Mouse (Mus musculus): ENCODE measurements around the gene Elane.
"Not testable (repeated sequence)": the region's sequence is repeated elsewhere in the genome, so short reads cannot be mapped to it uniquely, and the experiment has no call there.

The Elane gene

GRCm38 (mm10) chr10:79883297-79884084 is 2.6 kb upstream of the Elane start:
- peak; percentile 93 for DNase-seq (ENCODE audit: low spot score)

GRCm38 (mm10) chr10:79884446-79884845 is 1.6 kb upstream of the Elane start:
- DNase-seq (ENCODE audit: low spot score): peak; percentile 74

- DNase-seq (ENCODE audit: low spot score): not testable (repeated sequence)
These were observed 1.1 kb upstream of the Elane start for GRCm38 (mm10) chr10:79884938-79885337.

DNA sequence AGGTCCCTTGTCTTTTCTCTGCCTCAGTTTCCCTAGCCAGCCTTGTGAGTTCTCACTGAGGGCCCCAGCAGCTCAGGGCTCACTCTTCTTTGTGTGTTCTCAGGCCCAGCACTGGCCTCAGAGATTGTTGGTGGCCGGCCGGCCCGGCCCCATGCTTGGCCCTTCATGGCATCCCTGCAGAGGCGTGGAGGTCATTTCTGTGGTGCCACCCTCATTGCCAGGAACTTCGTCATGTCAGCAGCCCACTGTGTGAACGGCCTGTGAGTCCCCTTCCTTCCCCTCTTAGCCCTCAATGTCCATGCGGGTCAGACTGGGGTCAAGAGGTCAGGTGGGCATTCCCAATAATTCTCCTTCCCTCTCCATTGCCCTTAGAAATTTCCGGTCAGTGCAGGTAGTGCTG is 564 bp downstream of the Elane start:
- no peak for DNase-seq (ENCODE audit: low spot score)

- DNase-seq (ENCODE audit: low spot score): peak; percentile 35
These were observed 3.3 kb downstream of the Elane start for GRCm38 (mm10) chr10:79889386-79889785.

GRCm38 (mm10) chr10:79890670-79891069 is 4.6 kb downstream of the Elane start, which contains the start of gene Cfd:
TSS of gene Cfd (plus strand) at chr10:79890853.
- DNase-seq (ENCODE audit: low spot score): no peak

GRCm38 (mm10) chr10:79892451-79893118 is 6.5 kb downstream of the Elane start:
- DNase-seq (ENCODE audit: low spot score): peak; percentile 85

DNA sequence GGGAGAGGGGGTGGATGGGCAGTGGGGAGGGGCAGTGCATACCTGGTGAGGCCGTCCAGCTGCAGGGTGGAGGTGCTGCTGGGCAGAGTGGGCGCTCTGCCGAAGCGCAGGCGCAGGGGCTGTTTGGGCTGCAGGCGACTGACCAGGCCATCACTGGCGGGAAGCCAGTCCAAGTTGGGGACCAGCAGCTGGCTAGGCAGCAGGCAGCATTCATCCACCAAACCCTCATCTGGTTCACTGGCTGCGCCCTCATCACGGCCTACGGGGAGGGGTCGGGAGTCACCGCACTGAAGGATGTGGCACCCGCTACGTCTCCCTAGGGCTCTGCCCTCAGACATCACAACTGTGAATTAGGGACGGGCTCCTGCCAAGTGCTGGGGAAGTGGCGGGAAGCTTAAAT is 10.3 kb downstream of the Elane start:
- DNase-seq (ENCODE audit: low spot score): no peak

- DNase-seq (ENCODE audit: low spot score): no peak
These were observed 10.8 kb downstream of the Elane start for GRCm38 (mm10) chr10:79896814-79897213.

- DNase-seq (ENCODE audit: low spot score): no peak
These were observed 11.5 kb downstream of the Elane start for GRCm38 (mm10) chr10:79897316-79898245.

DNA sequence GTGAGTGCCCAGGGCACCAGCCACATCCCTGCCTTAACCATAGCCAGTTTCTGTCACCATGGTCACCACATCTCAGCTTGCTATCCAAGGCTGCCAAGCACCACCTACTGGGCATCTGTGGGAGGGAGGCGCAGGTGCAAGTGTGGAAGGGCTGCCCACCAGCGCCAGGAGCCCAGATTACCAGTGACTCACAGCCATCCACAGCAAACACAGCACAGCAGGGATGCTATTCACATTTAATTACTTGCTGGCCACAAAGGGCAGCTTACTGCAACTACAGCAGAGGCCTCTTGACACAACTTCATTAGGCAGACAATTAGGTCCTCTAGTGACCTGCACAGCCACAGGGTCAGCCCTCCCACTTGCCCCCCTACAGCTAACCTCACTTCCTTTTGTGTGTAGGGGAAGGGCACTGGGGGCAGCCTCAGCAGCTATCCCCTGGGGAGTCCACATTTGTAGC is 14.9 kb downstream of the Elane start:
- DNase-seq (ENCODE audit: low spot score): peak; percentile 98

GRCm38 (mm10) chr10:79906712-79907111 is 20.7 kb downstream of the Elane start:
- DNase-seq (ENCODE audit: low spot score): no peak

DNA sequence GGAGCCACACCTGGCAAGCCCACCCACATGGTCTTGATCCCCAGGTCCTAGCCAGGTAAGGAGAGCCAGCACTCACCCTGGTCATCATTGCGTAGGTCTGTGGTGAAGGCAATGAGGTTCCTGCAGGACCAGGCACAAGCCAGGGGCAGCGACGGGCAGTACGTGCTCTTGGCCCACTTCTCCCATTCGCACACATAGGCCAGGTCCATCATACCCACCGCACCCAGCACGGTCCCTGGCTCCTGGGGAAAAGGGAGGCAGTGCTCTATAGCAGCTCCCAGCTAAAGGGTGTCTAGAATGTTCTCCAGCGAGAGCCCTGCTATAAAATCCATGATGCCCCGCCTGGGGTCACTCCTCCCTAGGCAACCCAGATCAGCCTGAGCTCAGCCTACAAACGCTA is 21.4 kb downstream of the Elane start:
- DNase-seq (ENCODE audit: low spot score): no peak

- peak; percentile 98 for DNase-seq (ENCODE audit: low spot score)
These were observed 22.4 kb downstream of the Elane start, which contains the start of gene Med16 for GRCm38 (mm10) chr10:79908167-79909091. TSS of gene Med16 (minus strand) at chr10:79908923.

GRCm38 (mm10) chr10:79909092-79909922 is 23.3 kb downstream of the Elane start:
- DNase-seq (ENCODE audit: low spot score): no peak

- no peak for DNase-seq (ENCODE audit: low spot score)
These were observed 24.5 kb downstream of the Elane start, which contains the start of gene Gm26602 for GRCm38 (mm10) chr10:79910556-79910955. TSS of gene Gm26602 (plus strand) at chr10:79910856.

DNA sequence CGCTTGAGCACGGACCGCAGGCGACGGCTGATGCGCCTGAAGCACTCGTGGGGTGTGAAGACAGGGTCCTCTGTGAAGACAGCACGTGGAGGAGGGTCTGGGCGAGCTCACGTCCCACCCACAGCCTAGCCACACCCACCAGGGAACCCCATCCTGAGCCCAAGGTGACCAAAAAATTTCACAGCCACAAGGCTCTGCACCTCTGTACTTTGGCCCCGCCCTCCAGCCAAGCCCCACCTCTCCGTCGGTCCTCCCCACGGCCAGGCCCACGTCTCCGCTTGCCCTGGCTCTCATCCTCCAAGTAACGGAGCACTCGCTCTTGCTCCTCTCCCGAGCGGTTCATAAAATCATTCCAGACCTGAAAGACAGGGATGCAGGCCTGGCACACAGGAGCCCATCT is 26.4 kb downstream of the Elane start:
- DNase-seq (ENCODE audit: low spot score): no peak

- peak; percentile 58 for DNase-seq (ENCODE audit: low spot score)
These were observed 28.3 kb downstream of the Elane start for GRCm38 (mm10) chr10:79914131-79914947.

GRCm38 (mm10) chr10:79914948-79915596 is 29.0 kb downstream of the Elane start:
- no peak for DNase-seq (ENCODE audit: low spot score)

Measured in MN1 (cell line).